Mouse (Mus musculus) CH12.LX (cell line): ENCODE data around the gene Dnaja4. TPM values are rescaled to one million over a fixed set of nuclear protein-coding genes. Genes with fewer than 3 reads are reported as not detected.

Experiments
- DNase-seq: peaks from one replicate; pipeline ENCODE4 v3.0.0-alpha.2; 2013; ENCODE audit errors: extremely low read depth
- H3K27ac ChIP-seq: 2 replicates; pipeline ENCODE4 v1.5.1; 2012; ENCODE audit warnings: low read depth, mild to moderate bottlenecking, control low read depth, moderate library complexity; ENCODE audit not compliant: insufficient read depth
- H3K27me3 ChIP-seq: replicated peaks from 2 replicates; pipeline ENCODE3; 2012; ENCODE audit warnings: inconsistent platforms
- H3K36me3 ChIP-seq, 2 experiments: replicated peaks in 1 of 2; 2 replicates each; pipeline versions ENCODE3 to v1.6.1; 2012; ENCODE audit warnings: inconsistent platforms in 1 of 2, low read length in 1 of 2, mild to moderate bottlenecking in 1 of 2, mixed read lengths in 1 of 2, moderate library complexity in 1 of 2; ENCODE audit not compliant: control insufficient read depth in 1 of 2, insufficient read depth in 1 of 2
- H3K4me1 ChIP-seq, 2 experiments: 2 replicates each; pipeline ENCODE4 v1.6.1; 2012; ENCODE audit warnings: inconsistent platforms in 1 of 2, moderate library complexity in 1 of 2; ENCODE audit not compliant: insufficient read depth in 2 of 2, control insufficient read depth in 1 of 2
- H3K4me2 ChIP-seq: 2 replicates; pipeline ENCODE4 v1.6.1; 2012; ENCODE audit warnings: low read depth, mild to moderate bottlenecking, control low read depth; ENCODE audit not compliant: poor library complexity, insufficient read depth, severe bottlenecking
- H3K4me3 ChIP-seq, 3 experiments: fragments of 150-350 bp in 1 of 3; sonication (generic) in 1 of 3; replicated peaks in 1 of 3; 2 replicates each; pipeline versions ENCODE3 to v1.5.1; 2011 to 2012; ENCODE audit warnings: low read depth in 2 of 3, low read length in 2 of 3, mild to moderate bottlenecking in 2 of 3, moderate library complexity in 2 of 3, control low read depth in 1 of 3, improper control_type of control experiment in 1 of 3, inconsistent platforms in 1 of 3, mixed read lengths in 1 of 3; ENCODE audit not compliant: poor library complexity in 1 of 3
- H3K79me2 ChIP-seq: replicated peaks from 2 replicates; pipeline ENCODE4 v1.6.1; 2012; ENCODE audit warnings: mild to moderate bottlenecking, moderate library complexity; ENCODE audit not compliant: control insufficient read depth, poor library complexity, insufficient read depth, severe bottlenecking; ENCODE audit errors: extremely low read depth
- H3K9ac ChIP-seq: 2 replicates; pipeline ENCODE4 v1.6.1; 2012; ENCODE audit warnings: low read depth, mild to moderate bottlenecking, control low read depth, moderate library complexity; ENCODE audit not compliant: insufficient read depth
- H3K9me3 ChIP-seq: replicated peaks from 2 replicates; pipeline ENCODE3; 2012; ENCODE audit warnings: low read length, inconsistent platforms, mixed read lengths
- CTCF ChIP-seq, 2 experiments: IDR thresholded peaks in 1 of 2; conservative IDR thresholded peaks in 1 of 2; 2 replicates each; pipeline ENCODE4 v1.5.1; 2011 to 2012; ENCODE audit warnings: low read depth in 2 of 2, low read length in 2 of 2, improper control_type of control experiment in 1 of 2, inconsistent platforms in 1 of 2, mild to moderate bottlenecking in 1 of 2, moderate library complexity in 1 of 2
- E2F4 ChIP-seq: IDR thresholded peaks from 2 replicates; pipeline ENCODE4 v1.6.1; 2011; ENCODE audit warnings: low read depth, low read length, improper control_type of control experiment; ENCODE audit not compliant: insufficient replicate concordance
- EP300 ChIP-seq: IDR thresholded peaks from 2 replicates; pipeline ENCODE4 v1.6.1; 2011; ENCODE audit warnings: low read length, improper control_type of control experiment
- IRF4 ChIP-seq: IDR thresholded peaks from 2 replicates; pipeline ENCODE4 v1.6.1; 2014; ENCODE audit warnings: low read depth, mild to moderate bottlenecking, inconsistent platforms, low read length, improper control_type of control experiment
- JUND ChIP-seq: conservative IDR thresholded peaks from 2 replicates; pipeline ENCODE4 v1.6.1; 2011; ENCODE audit warnings: low read depth, low read length, improper control_type of control experiment
- MAFK ChIP-seq: IDR thresholded peaks from 2 replicates; pipeline ENCODE4 v1.6.1; 2011; ENCODE audit warnings: low read length, improper control_type of control experiment; ENCODE audit not compliant: insufficient replicate concordance
- MAZ ChIP-seq: IDR thresholded peaks from 2 replicates; pipeline ENCODE4 v1.6.1; 2012; ENCODE audit warnings: low read depth, mild to moderate bottlenecking, inconsistent platforms, low read length, improper control_type of control experiment, moderate library complexity
- MXI1 ChIP-seq: IDR thresholded peaks from 2 replicates; pipeline ENCODE4 v1.6.1; 2011; ENCODE audit warnings: mild to moderate bottlenecking, low read depth, low read length, improper control_type of control experiment
- MYC ChIP-seq: IDR thresholded peaks from 2 replicates; pipeline ENCODE4 v1.6.1; 2011; ENCODE audit warnings: low read depth, mild to moderate bottlenecking, improper control_type of control experiment, low read length
- POLR2A ChIP-seq: IDR thresholded peaks from 2 replicates; pipeline ENCODE4 v1.6.1; 2011; ENCODE audit warnings: low read depth, mild to moderate bottlenecking, improper control_type of control experiment, low read length
- POLR2AphosphoS2 ChIP-seq: IDR thresholded peaks from 2 replicates; pipeline ENCODE4 v1.6.1; 2011; ENCODE audit warnings: low read depth, low read length, improper control_type of control experiment
- RAD21 ChIP-seq: IDR thresholded peaks from 2 replicates; pipeline ENCODE4 v1.6.1; 2011; ENCODE audit warnings: low read depth, mild to moderate bottlenecking, low read length, improper control_type of control experiment, moderate library complexity
- SIN3A ChIP-seq: IDR thresholded peaks from 2 replicates; pipeline ENCODE4 v1.6.1; 2012; ENCODE audit warnings: low read length, improper control_type of control experiment, inconsistent platforms
- SMC3 ChIP-seq: IDR thresholded peaks from 2 replicates; pipeline ENCODE4 v1.6.1; 2011; ENCODE audit warnings: low read depth, low read length, improper control_type of control experiment
- TBP ChIP-seq: conservative IDR thresholded peaks from 2 replicates; pipeline ENCODE4 v1.6.1; 2011; ENCODE audit warnings: low read depth, low read length, improper control_type of control experiment
- TCF12 ChIP-seq: IDR thresholded peaks from 2 replicates; pipeline ENCODE4 v1.6.1; 2014; ENCODE audit warnings: low read depth, mild to moderate bottlenecking, inconsistent platforms, low read length, improper control_type of control experiment
- USF1 ChIP-seq: IDR thresholded peaks from 2 replicates; pipeline ENCODE4 v1.6.1; 2014; ENCODE audit warnings: low read depth, mild to moderate bottlenecking, inconsistent platforms, low read length, improper control_type of control experiment
- ZC3H11A ChIP-seq: IDR thresholded peaks from 2 replicates; pipeline ENCODE4 v1.6.1; 2012; ENCODE audit warnings: low read depth, mild to moderate bottlenecking, inconsistent platforms, low read length, improper control_type of control experiment
- ZKSCAN1 ChIP-seq: IDR thresholded peaks from 2 replicates; pipeline ENCODE4 v1.6.1; 2012; ENCODE audit warnings: low read depth, inconsistent platforms, low read length, improper control_type of control experiment, borderline replicate concordance
- ZMIZ1 ChIP-seq: IDR thresholded peaks from 2 replicates; pipeline ENCODE4 v1.6.1; 2012; ENCODE audit warnings: low read depth, mild to moderate bottlenecking, inconsistent platforms, low read length, improper control_type of control experiment
- dilution Hi-C: fragments of 300-500 bp; cut with MboI; formaldehyde crosslinking; loops from 2 replicates; pipeline ENCODE4 v1.14.3; 2020; ENCODE audit warnings: low sequenced_read_pairs; ENCODE audit not compliant: extremely low pct_unique_long_range_greater_than_20kb, extremely low pct_ligation_motif_present
- in situ Hi-C: fragments of 300-500 bp; cut with MboI; formaldehyde crosslinking; loops from 3 replicates; pipeline ENCODE4 v1.14.3; 2019; ENCODE audit warnings: low sequenced_read_pairs, low pct_ligation_motif_present, low pct_unique_long_range_greater_than_20kb, mixed read lengths
- polyA plus RNA-seq: library from polyadenylated mRNA; unstranded; fragments of >175 nt; gene quantifications from 2 replicates; pipeline ENCODE4 v1.2.1, GENCODE M21; 2012; ENCODE audit warnings: low read depth; ENCODE audit not compliant: insufficient read length
- total RNA-seq, 2 experiments: library from RNA; depleted of rRNA; stranded (reverse); fragments of 300-350 nt in 1 of 2; fragments of >200 nt in 1 of 2; gene quantifications; 2 replicates each; pipeline ENCODE4 v1.2.3; 2012 to 2014

The Dnaja4 gene
- total and polyA plus RNA-seq, 3 experiments: 0.81 to 2.4 (median 1.1) TPM

DNA sequence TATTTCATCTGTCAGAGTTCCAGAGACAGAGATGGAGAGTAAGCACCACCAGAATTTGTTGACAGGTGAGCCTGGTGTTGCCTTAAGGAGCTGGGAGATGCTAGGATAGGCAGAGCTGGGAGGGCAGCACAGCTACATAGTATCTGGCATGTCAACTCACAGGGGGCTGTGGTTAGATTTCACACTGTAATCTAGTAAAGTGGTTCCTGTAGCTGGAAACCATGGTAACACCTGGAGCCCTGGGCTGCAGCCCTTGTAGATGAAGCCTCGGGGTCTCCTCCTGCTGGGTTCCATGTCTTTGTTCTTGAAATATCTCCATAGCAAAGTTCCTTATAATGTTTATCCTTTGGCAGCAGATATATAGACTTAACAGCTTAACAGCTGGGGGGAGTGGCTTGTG, 6.9 kb downstream of the Dnaja4 start:
- in situ Hi-C loops: no loop called here
- DNase-seq: no peak

DNA sequence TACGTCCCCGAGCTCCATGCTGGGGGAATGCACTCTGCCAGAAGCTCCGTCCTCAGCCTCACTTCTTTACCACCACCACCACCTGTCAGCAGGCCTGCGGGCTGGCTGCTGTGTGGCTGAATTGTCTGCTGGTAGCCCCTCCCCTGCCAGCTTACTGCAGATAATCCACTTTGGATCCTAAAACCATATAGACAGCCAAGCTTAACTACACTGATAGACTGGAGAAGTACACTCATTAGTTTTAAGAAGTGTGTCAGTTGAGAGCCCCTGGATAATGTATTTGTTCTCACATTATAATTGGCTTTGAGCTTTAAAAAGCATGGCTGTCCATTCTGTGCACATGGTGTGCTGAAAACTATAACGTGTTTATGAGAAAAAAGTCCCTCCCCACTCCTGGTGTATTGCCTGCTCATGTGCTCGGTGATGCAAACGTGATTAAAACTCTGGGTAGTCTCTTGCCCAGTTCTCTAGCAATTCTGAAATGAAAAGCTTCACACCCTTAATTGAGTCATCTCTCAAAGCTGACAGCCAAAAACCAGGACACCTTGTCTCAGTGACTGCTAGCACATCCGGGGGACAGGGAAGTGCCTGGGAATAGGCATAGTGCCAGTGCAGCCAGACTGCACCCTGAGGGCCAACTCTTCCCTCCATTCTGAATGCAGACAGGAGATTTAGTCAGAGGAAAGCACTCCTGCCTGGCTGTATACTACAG, 8.8 kb downstream of the Dnaja4 start:
- dilution Hi-C loops (no loop called here), in situ Hi-C loops (no loop called here)
- no peaks in the 10 kb centered on the region for H3K27me3 ChIP-seq
- H3K36me3 ChIP-seq: peaks cover 18 to 36% of the 10 kb centered on the region in 2 experiments
- TF ChIP-seq EP300 (no peak), MAFK (no peak), TCF12 (no peak), POLR2A (no peak), MXI1 (no peak), SMC3 (no peak), CTCF (conservative IDR thresholded peaks at IDR 0.05 in 1 of 2, IDR thresholded peaks at IDR 0.05 in 1 of 2; ENCODE audit: low read depth in 2 of 2, low read length in 2 of 2) (no peak), RAD21 (no peak), JUND (no peak), ZC3H11A (no peak)
- H3K79me2 ChIP-seq: no peaks in the 10 kb centered on the region; the same call in 1 of the 2 replicates
- no peaks in the 10 kb centered on the region for H3K4me1 ChIP-seq
- no peaks in the 10 kb centered on the region for H3K9me3 ChIP-seq
- H3K9ac ChIP-seq: no peak overlapping the region
- no peak overlapping the region for H3K4me2 ChIP-seq
- no peak for DNase-seq
- no peak overlapping the region for H3K4me3 ChIP-seq
- no peak overlapping the region for H3K27ac ChIP-seq

More for the DNA sequence above, 6.9 kb downstream of the Dnaja4 start:
- Histone ChIP-seq H3K4me1 (no peaks in the 10 kb centered on the region), H3K27me3 (no peaks in the 10 kb centered on the region), H3K9ac (no peak overlapping the region), H3K4me3 (no peak overlapping the region), H3K79me2 (no peaks in the 10 kb centered on the region; the same call in 1 of the 2 replicates), H3K27ac (no peak overlapping the region), H3K36me3 (peaks cover 8 to 18% of the 10 kb centered on the region in 2 experiments), H3K4me2 (no peak overlapping the region), H3K9me3 (no peaks in the 10 kb centered on the region)
- no peak for TF ChIP-seq MAZ
- TF ChIP-seq TBP: no peak
- TF ChIP-seq MAFK: no peak
- TF ChIP-seq USF1: no peak
- no peak for TF ChIP-seq CTCF (conservative IDR thresholded peaks at IDR 0.05 in 1 of 2, IDR thresholded peaks at IDR 0.05 in 1 of 2; ENCODE audit: low read depth in 2 of 2, low read length in 2 of 2)
- dilution Hi-C loops: no loop called here

DNA sequence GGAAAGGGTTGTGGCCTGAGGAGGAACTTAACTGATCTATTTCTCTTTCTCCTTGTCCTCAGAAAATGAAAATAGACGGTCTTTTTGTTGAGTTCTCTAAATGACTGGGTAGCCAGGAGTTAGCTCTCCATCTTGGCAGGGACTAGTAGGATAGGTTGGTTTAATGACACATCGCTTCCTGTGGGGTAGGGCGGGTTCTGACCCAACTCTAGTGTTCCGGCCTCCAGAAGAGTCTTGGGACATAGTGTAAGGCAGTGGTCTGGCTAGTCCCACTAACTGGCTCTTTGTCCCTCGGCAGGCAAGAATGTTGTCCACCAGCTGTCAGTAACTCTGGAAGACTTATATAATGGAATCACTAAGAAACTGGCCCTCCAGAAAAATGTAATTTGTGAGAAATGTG, 9.4 kb downstream of the Dnaja4 start:
- no peaks in the 10 kb centered on the region for H3K4me1 ChIP-seq
- dilution Hi-C loops (no loop called here), in situ Hi-C loops (no loop called here)
- H3K9ac ChIP-seq: no peak overlapping the region
- no peaks in the 10 kb centered on the region for H3K9me3 ChIP-seq
- no peak overlapping the region for H3K4me3 ChIP-seq
- H3K79me2 ChIP-seq: no peaks in the 10 kb centered on the region; the same call in 1 of the 2 replicates
- H3K4me2 ChIP-seq: no peak overlapping the region
- peaks cover 20 to 42% of the 10 kb centered on the region in 2 experiments for H3K36me3 ChIP-seq
- no peak for TF ChIP-seq ZMIZ1
- no peak for TF ChIP-seq MYC
- no peak for TF ChIP-seq E2F4
- TF ChIP-seq CTCF (conservative IDR thresholded peaks at IDR 0.05 in 1 of 2, IDR thresholded peaks at IDR 0.05 in 1 of 2; ENCODE audit: low read depth in 2 of 2, low read length in 2 of 2): no peak
- TF ChIP-seq SIN3A: no peak
- no peak for TF ChIP-seq ZKSCAN1
- TF ChIP-seq POLR2AphosphoS2: no peak
- no peak for TF ChIP-seq IRF4
- no peak for TF ChIP-seq MAFK
- no peak for TF ChIP-seq SMC3
- DNase-seq: no peak
- no peak overlapping the region for H3K27ac ChIP-seq
- no peaks in the 10 kb centered on the region for H3K27me3 ChIP-seq
